Mouse (Mus musculus): ENCODE measurements at regions not wholly inside any gene's neighbourhood (a gene's known extent, or its start where the extent isn't known, plus 50 kb on each side); places are given as distances from the start of the nearest gene placed in this dataset.

DNA sequence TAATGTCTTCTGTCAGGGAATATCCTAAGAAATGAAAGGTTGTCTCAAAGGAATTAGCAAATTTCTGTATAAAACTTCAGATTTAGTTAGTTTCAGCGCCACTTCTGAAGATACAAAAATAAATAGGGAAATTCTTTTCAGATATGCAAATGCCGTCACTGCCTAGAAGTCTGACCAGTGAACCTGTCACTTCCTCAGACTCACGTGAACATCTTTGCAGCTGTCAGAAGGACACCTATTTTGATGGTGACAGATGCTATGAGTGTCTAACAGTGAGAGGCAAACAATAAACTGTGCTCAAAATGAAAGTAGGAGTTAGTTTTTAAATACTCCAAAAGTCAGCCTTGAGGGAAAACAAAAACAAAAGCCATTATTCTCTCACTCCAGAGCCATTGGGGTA, 57.5 kb upstream of the Igf1r start:
- DNase-seq (ENCODE audit: extremely low spot score in 1 of 2, low spot score in 2 of 2), result no peak
- intact Hi-C loops (cut with DNase I), result no loop called here
- TF ChIP-seq CTCF (IDR thresholded peaks at IDR 0.05), result no peak
- no peak overlapping the region for H3K27ac ChIP-seq
- no peak overlapping the region for H3K4me3 ChIP-seq

DNA sequence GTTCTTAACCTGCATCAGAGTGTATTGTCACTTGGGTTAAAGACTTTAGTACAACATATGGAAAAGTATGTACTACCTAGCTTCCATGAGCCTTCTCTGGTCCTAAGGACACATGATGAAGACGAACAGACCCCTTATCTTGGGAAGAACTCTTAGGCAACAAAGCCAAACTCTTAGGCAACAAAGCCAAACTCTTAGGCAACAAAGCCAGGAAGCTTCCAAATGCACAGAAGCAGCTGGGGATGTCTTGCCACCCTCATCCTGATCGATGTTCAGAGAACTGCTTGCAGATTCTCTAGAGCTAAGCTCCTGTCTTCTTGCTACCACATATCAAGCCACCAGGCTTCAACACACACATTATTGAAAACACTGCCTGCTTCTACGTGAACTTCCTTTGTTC, 59.7 kb upstream of the Igf1r start:
- DNase-seq (ENCODE audit: extremely low spot score in 1 of 2, low spot score in 2 of 2), result no peak
- H3K4me3 ChIP-seq, result no peak overlapping the region
- peak overlapping the region; percentile 28; the same call in 1 of the 2 replicates for H3K27ac ChIP-seq
- intact Hi-C loops (cut with DNase I), result no loop called here
- TF ChIP-seq CTCF (IDR thresholded peaks at IDR 0.05), result no peak

DNA sequence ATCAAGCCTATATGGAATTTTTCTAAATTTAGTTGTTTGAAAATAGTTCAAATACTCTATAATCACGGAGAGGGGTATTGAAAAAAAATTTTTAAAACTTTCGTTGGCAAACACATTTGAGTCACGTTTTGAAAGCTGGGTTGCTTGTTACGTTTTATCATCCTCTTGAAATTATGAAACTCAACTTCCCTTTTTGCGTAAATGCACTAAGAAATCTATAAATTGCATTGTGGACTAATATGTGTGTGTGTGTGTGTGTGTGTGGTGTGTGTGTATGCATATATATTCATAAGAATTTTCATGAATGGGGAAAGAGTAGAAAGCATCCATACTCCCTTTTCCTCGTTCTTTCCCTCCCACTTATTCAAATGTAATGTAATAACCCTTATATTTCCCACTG, 69.6 kb upstream of the Igf1r start:
- DNase-seq (ENCODE audit: extremely low spot score in 1 of 2, low spot score in 2 of 2), result no peak
- intact Hi-C loops (cut with DNase I), result no loop called here
- Histone ChIP-seq H3K4me3 (no peak overlapping the region), H3K27ac (no peak overlapping the region)
- no peak for TF ChIP-seq CTCF (IDR thresholded peaks at IDR 0.05)

DNA sequence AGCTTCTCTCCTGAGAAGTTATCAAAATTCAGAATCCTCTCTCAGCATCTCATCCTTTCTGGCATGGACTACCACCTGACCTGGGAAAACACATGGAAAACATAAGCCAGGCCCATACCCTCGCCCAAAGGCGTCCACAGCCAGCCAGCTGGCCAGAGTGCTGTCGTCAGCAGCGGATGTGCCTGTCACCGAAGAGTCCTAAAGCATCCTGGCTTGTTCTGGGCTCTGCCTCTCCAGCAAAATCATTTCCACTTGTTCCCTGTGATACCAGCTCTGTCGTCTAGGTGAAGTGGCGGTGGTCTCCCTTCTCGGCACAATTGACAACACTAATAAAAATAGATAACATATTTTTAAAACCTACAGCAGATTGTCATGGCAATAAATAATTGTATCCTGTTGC, 70.0 kb upstream of the Igf1r start:
- intact Hi-C loops (cut with DNase I), result no loop called here

DNA sequence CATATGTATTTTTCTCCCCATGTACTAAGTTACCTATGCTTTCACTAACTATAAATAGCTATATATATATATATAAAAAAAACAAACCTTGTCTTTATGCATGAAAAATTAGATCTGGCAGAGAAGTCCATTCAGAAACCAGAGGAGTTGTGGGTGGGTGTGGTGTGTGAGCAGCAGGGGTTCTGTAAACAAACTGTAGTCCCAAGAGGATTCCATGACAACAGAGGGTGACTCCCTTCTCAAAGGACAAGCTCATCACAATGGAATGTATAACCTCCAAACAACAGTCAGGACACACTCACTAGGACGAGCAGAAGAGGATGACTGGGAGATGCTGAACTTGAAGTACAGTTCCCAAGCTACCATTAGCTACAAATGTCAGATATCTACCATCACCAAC, 74.4 kb upstream of the Igf1r start:
- intact Hi-C loops (cut with DNase I), result no loop called here
- no peak for DNase-seq (ENCODE audit: extremely low spot score in 1 of 2, low spot score in 2 of 2)
- TF ChIP-seq CTCF (IDR thresholded peaks at IDR 0.05), result no peak
- H3K27ac ChIP-seq, result no peak overlapping the region
- H3K4me3 ChIP-seq, result no peak overlapping the region

More for the DNA sequence above, 70.0 kb upstream of the Igf1r start:
- peak in 1 of 2 experiments; percentile 26 for DNase-seq (ENCODE audit: extremely low spot score in 1 of 2, low spot score in 2 of 2)
- TF ChIP-seq CTCF (IDR thresholded peaks at IDR 0.05), result no peak
- H3K4me3 ChIP-seq, result no peak overlapping the region
- H3K27ac ChIP-seq, result no peak overlapping the region

DNA sequence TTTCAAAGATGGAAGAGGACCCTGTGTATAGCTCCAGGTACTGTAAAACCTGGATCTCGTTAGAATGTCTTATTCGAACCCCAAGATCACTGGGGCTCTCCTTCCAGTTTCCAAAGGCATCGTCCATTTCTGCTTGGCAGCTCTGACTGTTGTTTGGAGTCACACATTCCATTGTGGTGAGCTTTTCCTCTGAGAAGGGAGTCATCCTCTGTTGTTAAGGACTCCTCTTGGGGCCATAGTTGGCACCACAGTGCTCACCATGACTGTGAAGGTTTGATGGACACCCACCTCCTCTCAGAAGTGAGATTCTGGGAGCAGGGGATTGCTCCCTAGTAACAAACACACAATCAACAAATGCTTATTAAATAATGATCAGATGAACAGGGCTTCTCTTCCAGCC, 75.0 kb upstream of the Igf1r start:
- intact Hi-C loops (cut with DNase I), result no loop called here
- no peak for DNase-seq (ENCODE audit: extremely low spot score in 1 of 2, low spot score in 2 of 2)
- no peak for TF ChIP-seq CTCF (IDR thresholded peaks at IDR 0.05)
- Histone ChIP-seq H3K27ac (no peak overlapping the region), H3K4me3 (no peak overlapping the region)

DNA sequence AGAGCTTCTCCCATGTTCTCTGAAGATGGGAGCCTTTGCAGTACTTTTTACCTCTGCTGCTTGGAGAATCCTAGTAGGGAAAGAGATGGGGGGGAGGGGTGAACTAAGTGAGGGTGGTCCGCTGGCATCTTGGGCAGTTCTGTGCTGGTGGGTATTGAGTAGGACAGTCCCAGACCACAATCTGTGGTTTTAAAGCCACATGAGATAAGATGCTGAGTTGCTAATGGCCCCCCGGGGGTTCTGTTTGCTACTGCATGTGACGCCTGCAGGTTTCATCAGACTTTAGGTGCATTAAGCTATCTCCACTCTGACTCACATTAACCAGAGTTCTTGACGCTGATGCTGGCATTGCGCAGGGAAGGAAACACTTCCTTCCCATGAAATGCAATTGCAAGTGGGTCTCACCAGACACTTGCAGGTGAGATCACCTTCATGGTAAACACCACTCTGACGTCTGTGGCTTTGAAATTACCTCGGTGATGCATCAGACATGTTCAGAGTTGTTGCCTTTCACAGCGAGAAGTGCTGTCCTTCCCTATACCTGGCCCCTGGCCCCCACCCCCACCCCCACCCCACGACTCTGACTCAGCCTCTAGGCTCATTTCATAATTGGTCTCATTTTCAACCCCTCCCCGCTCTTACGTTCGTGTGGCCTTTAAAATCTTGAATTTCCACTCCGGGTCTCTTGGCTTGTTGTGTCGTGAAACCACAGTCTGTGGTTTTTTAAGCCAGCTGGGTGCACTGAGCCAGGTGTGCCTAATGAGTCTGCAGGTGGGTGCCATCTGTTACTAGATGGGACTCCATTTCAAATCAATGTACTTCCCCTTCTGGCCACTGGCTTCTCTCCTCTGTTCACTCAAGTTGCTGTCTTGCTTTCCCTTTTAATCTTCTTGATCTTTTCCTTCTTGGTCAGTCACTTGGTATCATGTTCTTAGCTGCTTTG, 94.8 kb upstream of the Synm start:
- no peak overlapping the region for H3K27ac ChIP-seq
- no peak overlapping the region for H3K4me3 ChIP-seq
- TF ChIP-seq CTCF (IDR thresholded peaks at IDR 0.05), result no peak
- intact Hi-C loops (cut with DNase I), result no loop called here
- no peak for DNase-seq (ENCODE audit: extremely low spot score in 1 of 2, low spot score in 2 of 2)

DNA sequence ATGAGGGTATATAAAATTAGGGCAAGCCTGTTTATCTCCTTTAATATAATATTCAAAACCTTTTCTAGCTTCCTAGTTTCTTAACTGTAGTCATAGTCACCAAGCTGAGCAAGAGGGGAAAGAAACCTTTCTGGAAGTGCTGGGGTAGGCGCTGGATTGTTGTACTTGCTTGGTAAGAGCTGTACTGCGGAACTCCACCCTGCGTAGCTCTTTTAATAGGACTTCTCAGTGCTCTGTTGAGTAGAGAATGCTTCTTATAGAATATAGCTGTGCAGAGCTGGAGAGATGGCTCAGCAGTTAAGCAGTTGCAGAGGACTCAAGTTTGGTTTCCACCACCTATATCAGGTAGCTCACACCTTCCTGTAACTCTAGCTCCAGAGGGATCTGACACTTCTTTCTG, 93.3 kb upstream of the Synm start:
- intact Hi-C loops (cut with DNase I), result no loop called here
- DNase-seq (ENCODE audit: extremely low spot score in 1 of 2, low spot score in 2 of 2), result no peak
- Histone ChIP-seq H3K27ac (peak overlapping the region; percentile 63), H3K4me3 (no peak overlapping the region)
- TF ChIP-seq CTCF (IDR thresholded peaks at IDR 0.05), result no peak

DNA sequence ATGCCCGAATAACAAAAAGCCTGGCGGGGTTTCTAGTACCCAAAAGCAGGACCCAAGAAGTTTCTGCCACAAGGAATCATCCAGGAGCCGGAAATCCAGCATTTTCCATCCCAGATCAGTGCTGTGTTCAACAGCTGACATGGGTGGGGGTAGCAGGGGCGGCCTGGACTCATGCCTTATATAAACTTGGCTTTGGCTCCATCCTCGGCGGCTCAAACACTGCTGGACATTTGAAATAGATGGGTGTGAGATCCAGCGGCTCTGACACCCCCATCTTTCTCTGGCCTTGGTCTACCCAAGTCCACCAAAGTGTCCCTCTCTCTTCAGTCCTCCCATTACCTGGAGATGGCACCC, 89.9 kb upstream of the Synm start:
- intact Hi-C loops (cut with DNase I), result loop anchor here (2.0 kb wide), 1 partner anchor 101 kb away; no protein-coding TSS in a partner anchor
- peak overlapping the region; percentile 71 for H3K27ac ChIP-seq
- no peak for DNase-seq (ENCODE audit: extremely low spot score in 1 of 2, low spot score in 2 of 2)

DNA sequence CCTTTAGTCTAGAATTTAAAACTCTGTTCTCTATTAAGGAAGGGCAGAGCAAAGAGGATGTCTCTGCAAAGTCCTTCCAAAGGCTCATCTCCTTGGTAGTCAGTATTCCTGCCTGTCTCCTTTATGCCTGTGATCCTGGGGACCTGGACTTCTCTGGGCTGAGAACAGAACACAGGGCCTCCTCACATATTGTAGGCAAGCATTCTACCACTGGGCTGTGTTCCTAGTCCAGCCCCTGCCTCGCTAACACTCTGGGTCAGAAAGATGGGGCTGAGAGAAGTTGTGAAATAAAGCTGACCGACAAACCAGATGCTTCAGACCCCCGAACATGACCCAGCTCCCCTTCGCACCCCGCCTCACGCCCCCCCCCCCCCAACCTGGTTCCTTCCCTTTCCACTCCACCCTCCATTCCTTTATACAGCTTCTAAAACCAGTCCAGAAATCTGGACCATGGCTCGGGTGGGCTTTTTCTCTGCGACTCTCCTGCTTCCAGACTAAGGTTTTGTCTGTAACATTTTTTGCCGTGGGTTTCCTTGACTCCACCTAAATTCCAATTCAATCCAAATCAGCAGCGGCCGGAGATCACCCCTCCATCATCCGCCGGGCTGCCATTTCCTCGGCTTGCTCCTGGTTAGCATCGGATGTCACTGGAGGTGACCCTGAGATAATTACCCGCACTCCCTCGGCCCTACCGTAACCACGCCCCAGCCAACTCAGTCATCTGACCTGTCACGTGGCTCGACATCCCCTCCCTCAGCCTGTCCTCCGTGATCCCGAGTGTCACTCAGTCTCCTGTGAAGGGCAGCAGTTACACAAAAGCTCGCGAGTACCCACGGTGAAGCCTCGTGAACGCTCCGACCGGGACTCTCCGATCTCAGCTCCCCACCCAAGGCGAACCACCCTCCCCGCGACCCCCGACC, 89.3 kb upstream of the Synm start:
- Histone ChIP-seq H3K4me3 (peak overlapping the region; percentile 52), H3K27ac (peak overlapping the region; percentile 71)
- TF ChIP-seq CTCF (IDR thresholded peaks at IDR 0.05), result no peak
- DNase-seq (ENCODE audit: extremely low spot score in 1 of 2, low spot score in 2 of 2), result peak; percentile 53 to 68
- intact Hi-C loops (cut with DNase I), result loop anchor here (2.0 kb wide), 1 partner anchor 102 kb away; no protein-coding TSS in a partner anchor

More for the DNA sequence above, 89.9 kb upstream of the Synm start:
- TF ChIP-seq CTCF (IDR thresholded peaks at IDR 0.05), result no peak
- peak overlapping the region; percentile 52 for H3K4me3 ChIP-seq

DNA sequence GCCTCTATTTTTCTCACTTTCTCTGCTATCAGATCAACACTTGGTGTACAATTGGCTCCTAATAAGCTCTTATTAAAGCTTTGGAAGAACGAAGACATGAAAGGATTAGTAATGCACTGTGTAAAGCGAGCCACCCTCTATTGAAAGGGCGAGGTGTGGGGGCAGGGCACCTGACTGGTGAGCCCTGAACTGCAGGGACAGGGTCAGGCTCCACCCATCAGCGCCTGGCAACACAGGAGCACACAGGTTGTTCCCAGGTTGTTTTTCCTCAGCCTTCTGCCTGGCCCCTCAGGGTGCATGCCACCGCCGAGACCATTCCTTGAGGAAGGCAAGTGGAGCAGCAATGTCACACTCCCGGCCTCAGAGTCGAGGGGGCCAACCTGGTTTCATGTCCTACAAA, 87.3 kb upstream of the Synm start:
- no peak for DNase-seq (ENCODE audit: extremely low spot score in 1 of 2, low spot score in 2 of 2)
- Histone ChIP-seq H3K4me3 (no peak overlapping the region), H3K27ac (no peak overlapping the region)
- no peak for TF ChIP-seq CTCF (IDR thresholded peaks at IDR 0.05)
- intact Hi-C loops (cut with DNase I), result no loop called here

DNA sequence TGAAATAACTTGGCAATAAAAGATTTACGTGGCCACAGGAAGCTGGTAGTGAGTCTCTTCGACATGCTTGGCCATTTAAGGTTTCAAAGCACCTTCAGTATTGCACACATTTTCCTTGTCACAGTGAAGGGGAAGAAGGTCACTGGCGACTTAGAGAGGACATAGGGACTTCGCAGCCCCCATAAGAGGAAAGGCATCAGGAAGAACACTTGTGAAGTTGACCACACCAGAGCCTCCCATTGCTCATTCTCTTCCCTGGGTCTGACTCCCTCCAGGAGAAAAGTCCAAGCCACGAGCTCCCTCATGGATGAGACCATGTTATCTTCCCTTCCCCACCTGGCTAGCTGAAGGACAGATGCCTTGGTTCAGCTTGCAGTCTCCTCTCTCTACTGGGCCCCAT, 77.4 kb upstream of the Synm start:
- no peak for TF ChIP-seq CTCF (IDR thresholded peaks at IDR 0.05)
- H3K4me3 ChIP-seq, result no peak overlapping the region
- intact Hi-C loops (cut with DNase I), result no loop called here
- no peak overlapping the region for H3K27ac ChIP-seq
- DNase-seq (ENCODE audit: extremely low spot score in 1 of 2, low spot score in 2 of 2), result no peak
